Mouse (Mus musculus) limb, embryonic 14.5 days (tissue): ENCODE data around the gene Tjp3. TPM values are rescaled to one million over a fixed set of nuclear protein-coding genes. Genes with fewer than 3 reads are reported as not detected.

Experiments
- ATAC-seq: fragments of 200-750 bp; cut with Nextera tagmentation; 2 replicates; pipeline ENCODE4 v1.8.0; 2017; ENCODE audit warnings: low read depth, moderate number of reproducible peaks, moderate TSS enrichment; ENCODE audit not compliant: low FRiP score
- DNase-seq: peaks from one replicate; pipeline ENCODE4 v3.0.0-alpha.2; 2015; ENCODE audit warnings: low spot score
- H3K27ac ChIP-seq: fragments of 300-500 bp; sonication (generic); replicated peaks from 2 replicates; pipeline ENCODE4 v1.5.1; 2014; ENCODE audit warnings: low read depth, mild to moderate bottlenecking, low read length, moderate library complexity, mixed read lengths
- H3K27me3 ChIP-seq: fragments of 300-500 bp; sonication (generic); 2 replicates; pipeline ENCODE4 v1.6.1; 2014; ENCODE audit warnings: low read length, mixed read lengths; ENCODE audit not compliant: control insufficient read depth, insufficient read depth
- H3K36me3 ChIP-seq: fragments of 300-500 bp; sonication (generic); 2 replicates; pipeline ENCODE4 v1.6.1; 2014; ENCODE audit warnings: mild to moderate bottlenecking, low read length, moderate library complexity, mixed read lengths; ENCODE audit not compliant: control insufficient read depth, insufficient read depth
- H3K4me1 ChIP-seq: fragments of 300-500 bp; sonication (generic); 2 replicates; pipeline ENCODE4 v1.6.1; 2014; ENCODE audit warnings: antibody characterized with exemption, low read length, mixed read lengths; ENCODE audit not compliant: control insufficient read depth, insufficient read depth
- H3K4me2 ChIP-seq: fragments of 300-500 bp; sonication (generic); replicated peaks from 2 replicates; pipeline ENCODE4 v1.6.1; 2014; ENCODE audit warnings: low read depth, mild to moderate bottlenecking, low read length, moderate library complexity; ENCODE audit not compliant: severe bottlenecking
- H3K4me3 ChIP-seq: fragments of 300-500 bp; sonication (generic); replicated peaks from 2 replicates; pipeline ENCODE4 v1.5.1; 2014; ENCODE audit warnings: low read length
- H3K9ac ChIP-seq: fragments of 300-500 bp; sonication (generic); 2 replicates; pipeline ENCODE4 v1.6.1; 2014; ENCODE audit warnings: mild to moderate bottlenecking, low read depth, low read length, moderate library complexity; ENCODE audit not compliant: severe bottlenecking
- H3K9me3 ChIP-seq: fragments of 300-500 bp; sonication (generic); 2 replicates; pipeline ENCODE4 v1.6.1; 2016; ENCODE audit warnings: low read length; ENCODE audit not compliant: control insufficient read depth
- POLR2A ChIP-seq: fragments of 200-500 bp; IDR thresholded peaks from 2 replicates; pipeline ENCODE4 v1.8.0; 2012; ENCODE audit warnings: inconsistent platforms, mild to moderate bottlenecking, moderate library complexity, borderline replicate concordance; ENCODE audit not compliant: insufficient read depth, insufficient read length; ENCODE audit errors: extremely low read depth
- WGBS: fragments of 180-500 bp; shearing (Covaris S2); extraction: QIAGEN DNeasy Blood & Tissue Kit; methylation state at CpG from one replicate; pipeline ENCODE4 v1.1.7; 2014; 5-methylcytosine and 5-hydroxymethylcytosine counted together
- polyA plus RNA-seq, 2 experiments: library from polyadenylated mRNA; depleted of rRNA in 1 of 2; stranded (reverse) in 1 of 2; unstranded in 1 of 2; fragments of >200 nt; fragmentation: Nextera tagmentation in 1 of 2; extraction: Ambion mirVana in 1 of 2; gene quantifications; 2 replicates each; pipeline versions ENCODE4 v1.2.1 to v1.2.3; 2012 to 2014

The Tjp3 gene
- polyA plus RNA-seq, 2 experiments: 2.8 to 5.2 TPM

GRCm38 (mm10) chr10:81287513-81288157 lies 3.7 kb downstream of the Tjp3 start:
- no peak overlapping the region for H3K27ac ChIP-seq
- ATAC-seq (no peak), DNase-seq (no peak)
- no peak overlapping the region for H3K9ac ChIP-seq
- H3K36me3 ChIP-seq: no peaks in the 10 kb centered on the region
- peaks cover 7% of the 10 kb centered on the region for H3K4me1 ChIP-seq
- 58% methylated on average over 8 of the region's 8 CpGs for WGBS
- no peak overlapping the region for H3K4me3 ChIP-seq
- no peak for TF ChIP-seq POLR2A
- no peaks in the 10 kb centered on the region for H3K9me3 ChIP-seq
- H3K4me2 ChIP-seq: no peak overlapping the region
- H3K27me3 ChIP-seq: peaks cover 42% of the 10 kb centered on the region

- H3K9me3 ChIP-seq: no peaks in the 10 kb centered on the region
- H3K4me1 ChIP-seq: peaks cover 7% of the 10 kb centered on the region
- peaks cover 39% of the 10 kb centered on the region for H3K27me3 ChIP-seq
- no peak overlapping the region for H3K4me3 ChIP-seq
- 40% methylated on average over 6 of the region's 6 CpGs for WGBS
- no peak for TF ChIP-seq POLR2A
- H3K36me3 ChIP-seq: no peaks in the 10 kb centered on the region
- H3K9ac ChIP-seq: no peak overlapping the region
- ATAC-seq (no peak), DNase-seq (no peak)
- 0 out of 2 replicates have a peak overlapping the region, but pooled peaks have one; percentile 66 for H3K4me2 ChIP-seq
- no peak overlapping the region for H3K27ac ChIP-seq
Measured at GRCm38 (mm10) chr10:81286586-81286985, 4.8 kb downstream of the Tjp3 start.

- WGBS: 2% methylated on average over 50 of the region's 54 CpGs
Measured at GRCm38 (mm10) chr10:81285694-81286450, 5.5 kb downstream of the Tjp3 start.

GRCm38 (mm10) chr10:81284719-81285118 lies 6.7 kb downstream of the Tjp3 start:
- Histone ChIP-seq H3K27me3 (peaks cover 33% of the 10 kb centered on the region), H3K27ac (no peak overlapping the region), H3K4me2 (peak overlapping the region; percentile 66; the same call in 1 of the 2 replicates), H3K9ac (no peak overlapping the region), H3K36me3 (no peaks in the 10 kb centered on the region), H3K4me3 (peak overlapping the region; percentile 41; the same call in 1 of the 2 replicates), H3K4me1 (peaks cover 7% of the 10 kb centered on the region), H3K9me3 (no peaks in the 10 kb centered on the region)
- no peak for TF ChIP-seq POLR2A
- no peak for ATAC-seq
- no peak for DNase-seq
- WGBS: 11% methylated on average over 16 of the region's 17 CpGs

More at GRCm38 (mm10) chr10:81285694-81286450, 5.5 kb downstream of the Tjp3 start:
- DNase-seq (peak; percentile 88), ATAC-seq (peak; percentile 84)
- H3K27ac ChIP-seq: no peak overlapping the region
- H3K4me3 ChIP-seq: peak overlapping the region; percentile 41
- H3K4me1 ChIP-seq: peaks cover 7% of the 10 kb centered on the region
- no peaks in the 10 kb centered on the region for H3K36me3 ChIP-seq
- peak overlapping the region; percentile 66 for H3K4me2 ChIP-seq
- H3K9ac ChIP-seq: peak overlapping the region; percentile 38; the same call in 1 of the 2 replicates
- H3K27me3 ChIP-seq: peaks cover 39% of the 10 kb centered on the region
- H3K9me3 ChIP-seq: no peaks in the 10 kb centered on the region
- no peak for TF ChIP-seq POLR2A

GRCm38 (mm10) chr10:81284189-81284588 lies 7.2 kb downstream of the Tjp3 start:
- no peak for TF ChIP-seq POLR2A
- Histone ChIP-seq H3K36me3 (no peaks in the 10 kb centered on the region), H3K9ac (no peak overlapping the region), H3K4me1 (peaks cover 7% of the 10 kb centered on the region), H3K27ac (no peak overlapping the region), H3K27me3 (peaks cover 33% of the 10 kb centered on the region), H3K4me3 (no peak overlapping the region), H3K4me2 (no peak overlapping the region), H3K9me3 (no peaks in the 10 kb centered on the region)
- DNase-seq (no peak), ATAC-seq (no peak)
- 36% methylated on average over 6 of the region's 6 CpGs for WGBS
